Mouse (Mus musculus) heart, embryonic 13.5 days (tissue): Measurements from ENCODE around the gene Kcnn3. TPM values are rescaled to one million over a fixed set of nuclear protein-coding genes. Genes with fewer than 3 reads are reported as not detected.
A peak's percentile ranks its signal among the peaks of the same experiment; 100 is the strongest.

Experiments
- ATAC-seq: fragments of 200-750 bp; cut with Nextera tagmentation; 2 replicates; pipeline ENCODE4 v1.8.0; 2017; ENCODE audit warnings: moderate TSS enrichment; ENCODE audit not compliant: insufficient number of reproducible peaks, low FRiP score, low TSS enrichment; ENCODE audit errors: extremely low read depth
- H3K27ac ChIP-seq: fragments of 300-500 bp; sonication (generic); replicated peaks from 2 replicates; pipeline ENCODE4 v1.5.1; 2015; ENCODE audit warnings: moderate library complexity, mild to moderate bottlenecking, inconsistent platforms
- H3K27me3 ChIP-seq: fragments of 300-500 bp; sonication (generic); replicated peaks from 2 replicates; pipeline ENCODE4 v1.6.1; 2015; ENCODE audit warnings: mild to moderate bottlenecking, inconsistent platforms
- H3K36me3 ChIP-seq: fragments of 300-500 bp; sonication (generic); 2 replicates; pipeline ENCODE4 v1.6.1; 2015; ENCODE audit warnings: mild to moderate bottlenecking, inconsistent platforms
- H3K4me1 ChIP-seq: fragments of 300-500 bp; sonication (generic); 2 replicates; pipeline ENCODE4 v1.6.1; 2015; ENCODE audit warnings: inconsistent platforms
- H3K4me2 ChIP-seq: fragments of 300-500 bp; sonication (generic); 2 replicates; pipeline ENCODE4 v1.6.1; 2015; ENCODE audit warnings: inconsistent platforms, mild to moderate bottlenecking, moderate library complexity
- H3K4me3 ChIP-seq: fragments of 300-500 bp; sonication (generic); 2 replicates; pipeline ENCODE4 v1.5.1; 2015; ENCODE audit warnings: moderate library complexity, mild to moderate bottlenecking, inconsistent platforms
- H3K9ac ChIP-seq: fragments of 300-500 bp; sonication (generic); 2 replicates; pipeline ENCODE4 v1.6.1; 2015; ENCODE audit warnings: inconsistent platforms, mild to moderate bottlenecking, moderate library complexity
- H3K9me3 ChIP-seq: fragments of 300-500 bp; sonication (generic); 2 replicates; pipeline ENCODE4 v1.6.1; 2016; ENCODE audit warnings: inconsistent platforms
- WGBS: fragments of 180-500 bp; shearing (Covaris S2); methylation state at CpG from one replicate; pipeline ENCODE4 v1.1.7; 2015; ENCODE audit warnings: mixed read lengths; 5-methylcytosine and 5-hydroxymethylcytosine counted together
- polyA plus RNA-seq: library from polyadenylated mRNA; unstranded; fragments of >200 nt; fragmentation: Nextera tagmentation; extraction: Ambion mirVana; gene quantifications from 2 replicates; pipeline ENCODE4 v1.2.1, GENCODE M21; 2015

The Kcnn3 gene
- polyA plus RNA-seq, 1 experiment from 2014 or later: 2.3 TPM

GRCm38 (mm10) chr3:89714359-89715206 lies 194.6 kb downstream of the Kcnn3 start, which contains the start of gene Adar:
TSS of gene Adar (plus strand) at chr3:89715022.
- H3K9ac ChIP-seq: peak within 1 kb of the TSS; percentile 95
- peaks cover 32% of the 10 kb centered on the region for H3K4me1 ChIP-seq
- H3K27me3 ChIP-seq: peaks cover 19% of the 10 kb centered on the region; the same call in 1 of the 2 replicates
- peak within 1 kb of the TSS; percentile 95 for H3K4me2 ChIP-seq
- H3K27ac ChIP-seq: peak within 1 kb of the TSS; percentile 90
- WGBS: 7% methylated on average over 28 of the region's 28 CpGs
- ATAC-seq: peak; percentile 70; the same call in 1 of the 2 replicates
- no peaks in the 10 kb centered on the region for H3K36me3 ChIP-seq
- peak within 1 kb of the TSS; percentile 94 for H3K4me3 ChIP-seq
- H3K9me3 ChIP-seq: no peaks in the 10 kb centered on the region

- Histone ChIP-seq H3K9me3 (no peaks in the 10 kb centered on the region), H3K4me2 (peak overlapping the region; percentile 95), H3K27ac (peak overlapping the region; percentile 90), H3K4me1 (peaks cover 32% of the 10 kb centered on the region), H3K36me3 (no peaks in the 10 kb centered on the region), H3K27me3 (peaks cover 19% of the 10 kb centered on the region; the same call in 1 of the 2 replicates), H3K9ac (peak overlapping the region; percentile 95), H3K4me3 (peak overlapping the region; percentile 94)
- ATAC-seq: peak; percentile 58; the same call in 1 of the 2 replicates
- WGBS: 1% methylated on average over 52 of the region's 59 CpGs
These were observed 195.4 kb downstream of the Kcnn3 start for GRCm38 (mm10) chr3:89715207-89715966.

GRCm38 (mm10) chr3:89715967-89716256 lies 195.9 kb downstream of the Kcnn3 start:
- Histone ChIP-seq H3K4me1 (peaks cover 34% of the 10 kb centered on the region), H3K27me3 (peaks cover 18% of the 10 kb centered on the region; the same call in 1 of the 2 replicates), H3K4me2 (peak overlapping the region; percentile 95), H3K9ac (peak overlapping the region; percentile 95), H3K36me3 (no peaks in the 10 kb centered on the region), H3K27ac (peak overlapping the region; percentile 90), H3K9me3 (no peaks in the 10 kb centered on the region), H3K4me3 (peak overlapping the region; percentile 94)
- ATAC-seq: no peak
- WGBS: 24% methylated on average over 6 of the region's 6 CpGs

- H3K27me3 ChIP-seq: no peaks in the 10 kb centered on the region
- no peak overlapping the region for H3K9ac ChIP-seq
- no peak overlapping the region for H3K4me2 ChIP-seq
- H3K9me3 ChIP-seq: no peaks in the 10 kb centered on the region
- no peak overlapping the region for H3K4me3 ChIP-seq
- H3K36me3 ChIP-seq: no peaks in the 10 kb centered on the region
- H3K4me1 ChIP-seq: peaks cover 25% of the 10 kb centered on the region
- H3K27ac ChIP-seq: no peak overlapping the region
- ATAC-seq: no peak
These were observed 202.1 kb downstream of the Kcnn3 start for GRCm38 (mm10) chr3:89722032-89722431.

GRCm38 (mm10) chr3:89723400-89724084 lies 203.6 kb downstream of the Kcnn3 start:
- H3K27ac ChIP-seq: no peak overlapping the region
- ATAC-seq: no peak
- H3K27me3 ChIP-seq: no peaks in the 10 kb centered on the region
- no peaks in the 10 kb centered on the region for H3K36me3 ChIP-seq
- H3K4me2 ChIP-seq: no peak overlapping the region
- H3K9ac ChIP-seq: no peak overlapping the region
- no peaks in the 10 kb centered on the region for H3K9me3 ChIP-seq
- no peak overlapping the region for H3K4me3 ChIP-seq
- 62% methylated on average over 7 of the region's 7 CpGs for WGBS
- peaks cover 17% of the 10 kb centered on the region for H3K4me1 ChIP-seq

Other genes starting within 250 kb of the Kcnn3 start
- gene Slc50a1, start 249.6 kb upstream of the Kcnn3 start, polyA plus RNA-seq: 40.6 and 40.7 TPM in 2 replicates
- gene Efna1, start 239.0 kb upstream of the Kcnn3 start, polyA plus RNA-seq: 33.3 and 38.4 TPM in 2 replicates
- gene Efna3, start 197.2 kb upstream of the Kcnn3 start, polyA plus RNA-seq: 1.8 and 1.9 TPM in 2 replicates
- 9.9 and 10.2 TPM in 2 replicates for gene Efna4, start 182.1 kb upstream of the Kcnn3 start, polyA plus RNA-seq
- gene Adam15, start 170.2 kb upstream of the Kcnn3 start, polyA plus RNA-seq: 58.3 and 58.9 TPM in 2 replicates
- 0.08 TPM in 1 of 2 replicates, not detected in the other for gene Dcst2, start 158.2 kb upstream of the Kcnn3 start, polyA plus RNA-seq
- gene Dcst1, start 154.9 kb upstream of the Kcnn3 start, polyA plus RNA-seq: 0.09 and 0.10 TPM in 2 replicates
- gene Zbtb7b, start 125.4 kb upstream of the Kcnn3 start, polyA plus RNA-seq: 1.9 and 2.1 TPM in 2 replicates
- 0.75 TPM in 1 of 2 replicates, not detected in the other for gene Lenep, start 117.4 kb upstream of the Kcnn3 start, polyA plus RNA-seq
- gene Flad1, start 108.3 kb upstream of the Kcnn3 start, polyA plus RNA-seq: 30.3 and 32.0 TPM in 2 replicates
- gene Cks1b, start 101.8 kb upstream of the Kcnn3 start, polyA plus RNA-seq: 339 and 400 TPM in 2 replicates
- 63.4 and 66.1 TPM in 2 replicates for gene Shc1, start 101.7 kb upstream of the Kcnn3 start, polyA plus RNA-seq
- 24.3 and 24.8 TPM in 2 replicates for gene Pygo2, start 90.0 kb upstream of the Kcnn3 start, polyA plus RNA-seq
- gene Pbxip1, start 83.5 kb upstream of the Kcnn3 start, polyA plus RNA-seq: 61.3 and 64.1 TPM in 2 replicates
- gene Pmvk, start 65.6 kb upstream of the Kcnn3 start, polyA plus RNA-seq: 47.6 and 58.3 TPM in 2 replicates
- 7.5 and 7.8 TPM in 2 replicates for gene Adar, start 194.9 kb downstream of the Kcnn3 start, polyA plus RNA-seq
- 0.18 and 0.44 TPM in 2 replicates for gene Chrnb2, start 244.5 kb downstream of the Kcnn3 start, polyA plus RNA-seq